29 mouse cellular contexts compared by ENCODE assay signal in the genomic region with DNA sequence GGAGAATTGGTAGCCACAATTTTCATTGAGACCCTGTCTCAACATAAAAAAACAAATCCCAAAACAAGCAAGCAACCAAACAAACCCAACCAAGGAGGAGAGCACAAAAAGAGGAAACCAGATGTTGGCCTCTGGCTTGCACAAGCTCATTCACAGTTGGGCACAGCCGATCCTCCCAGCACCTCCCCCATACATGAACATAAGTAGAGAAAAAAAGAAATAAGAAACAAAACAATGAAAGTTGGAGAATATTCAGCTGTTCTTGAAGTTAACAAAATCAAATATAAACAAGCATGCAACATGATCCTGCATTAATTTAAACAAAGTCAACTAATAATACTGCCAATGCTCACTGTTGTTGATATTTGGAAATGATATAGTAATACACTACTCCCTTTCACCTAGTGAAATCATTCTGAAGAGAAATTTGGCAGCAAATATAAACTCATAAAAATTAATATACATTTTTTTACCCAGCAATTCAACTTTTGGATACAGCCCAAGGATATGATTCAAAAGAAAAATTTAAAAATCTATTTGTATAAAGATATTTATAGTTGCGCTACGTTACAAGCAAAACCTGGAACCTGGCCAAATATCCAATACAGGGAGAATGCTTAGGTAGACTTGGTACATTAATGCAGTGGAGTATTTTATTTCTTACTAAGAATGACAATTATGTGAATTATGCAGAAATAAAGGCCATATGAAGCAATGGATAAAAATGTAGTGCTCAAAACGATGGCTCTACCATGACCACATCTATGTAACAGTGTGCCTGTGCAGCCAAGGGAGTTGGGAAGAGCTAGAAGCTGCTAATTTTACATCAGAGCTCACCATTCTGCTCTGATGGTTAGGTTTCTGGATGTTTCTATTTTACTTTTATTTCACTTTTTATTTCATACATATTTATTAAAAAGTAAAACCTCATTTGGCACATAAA.
DNase-seq lines count a peak whose midpoint lies in the region; ATAC-seq and TF ChIP-seq lines count a peak whose summit lies in the region.
"Had no signal": no experiment of that assay in that cellular context is flagged by ENCODE, and none has a peak within 500 bp of the region (broad histone marks: within the 10 kb centered on the region; RNA-seq: fewer than 3 reads in every experiment).

No protein-coding gene starts in this region.

- no peak overlapping the region for H3K9ac ChIP-seq in forebrain, postnatal 0 days
- H3K9ac ChIP-seq in kidney, postnatal 0 days (ENCODE audit: low read depth, low read length): no peak overlapping the region
- H3K9ac ChIP-seq in midbrain, embryonic 14.5 days (replicated peaks; ENCODE audit: low read length): no peak overlapping the region
- no peak overlapping the region for H3K9ac ChIP-seq in midbrain, embryonic 16.5 days (ENCODE audit: low read depth, low read length)
- H3K9ac ChIP-seq in stomach, embryonic 16.5 days (ENCODE audit: low read length): no peak overlapping the region
- H3K9ac ChIP-seq: embryonic facial prominence, embryonic 15.5 days; heart, embryonic 15.5 days; hindbrain, embryonic 14.5 days; limb, embryonic 12.5 days; liver, embryonic 13.5 days; midbrain, embryonic 13.5 days; neural tube, embryonic 12.5 days had no signal

- H3K27me3 ChIP-seq in forebrain, postnatal 0 days (ENCODE audit: insufficient read depth, low read length): no peaks in the 10 kb centered on the region
- no peaks in the 10 kb centered on the region for H3K27me3 ChIP-seq in forebrain, embryonic 10.5 days (ENCODE audit: poor library complexity, severe bottlenecking)
- H3K27me3 ChIP-seq in kidney, postnatal 0 days (ENCODE audit: insufficient read depth, low read length): no peaks in the 10 kb centered on the region
- no peaks in the 10 kb centered on the region for H3K27me3 ChIP-seq in midbrain, embryonic 14.5 days (ENCODE audit: control insufficient read depth, insufficient read depth, low read length)
- H3K27me3 ChIP-seq in midbrain, embryonic 16.5 days (ENCODE audit: control insufficient read depth, insufficient read depth, low read depth, low read length): no peaks in the 10 kb centered on the region
- no peaks in the 10 kb centered on the region for H3K27me3 ChIP-seq in stomach, embryonic 16.5 days (ENCODE audit: control insufficient read depth, insufficient read depth, low read length)
- H3K27me3 ChIP-seq: embryonic facial prominence, embryonic 15.5 days; heart, embryonic 15.5 days; limb, embryonic 12.5 days; liver, embryonic 13.5 days; megakaryocyte, embryonic 14.5 days; midbrain, embryonic 13.5 days; neural tube, embryonic 12.5 days had no signal

- H3K4me2 ChIP-seq in forebrain, postnatal 0 days (ENCODE audit: low read depth): no peak overlapping the region
- H3K4me2 ChIP-seq in kidney, postnatal 0 days (ENCODE audit: low read length): no peak overlapping the region
- no peak overlapping the region for H3K4me2 ChIP-seq in midbrain, embryonic 14.5 days (ENCODE audit: low read length)
- no peak overlapping the region for H3K4me2 ChIP-seq in midbrain, embryonic 16.5 days (ENCODE audit: low read length)
- H3K4me2 ChIP-seq in stomach, embryonic 16.5 days (ENCODE audit: low read depth, low read length): no peak overlapping the region
- H3K4me2 ChIP-seq: embryonic facial prominence, embryonic 15.5 days; heart, embryonic 15.5 days; hindbrain, embryonic 14.5 days; limb, embryonic 12.5 days; liver, embryonic 13.5 days; midbrain, embryonic 13.5 days; neural tube, embryonic 12.5 days had no signal

- no peak overlapping the region for H3K4me3 ChIP-seq in forebrain, postnatal 0 days (ENCODE audit: low read depth, low read length)
- no peak overlapping the region for H3K4me3 ChIP-seq in forebrain, embryonic 10.5 days
- H3K4me3 ChIP-seq in kidney, postnatal 0 days (replicated peaks; ENCODE audit: low read depth, low read length): no peak overlapping the region
- no peak overlapping the region for H3K4me3 ChIP-seq in midbrain, embryonic 14.5 days (replicated peaks; ENCODE audit: low read depth, low read length)
- H3K4me3 ChIP-seq in midbrain, embryonic 16.5 days (ENCODE audit: low read depth, low read length): no peak overlapping the region
- no peak overlapping the region for H3K4me3 ChIP-seq in stomach, embryonic 16.5 days (replicated peaks; ENCODE audit: low read length)
- H3K4me3 ChIP-seq: embryonic facial prominence, embryonic 15.5 days; heart, adult 2 months; heart, embryonic 15.5 days; layer of hippocampus, adult 2 months; limb, embryonic 12.5 days; liver, embryonic 13.5 days; midbrain, embryonic 13.5 days; neural tube, embryonic 12.5 days had no signal

- H3K36me3 ChIP-seq in forebrain, postnatal 0 days (ENCODE audit: insufficient read depth): no peaks in the 10 kb centered on the region
- no peaks in the 10 kb centered on the region for H3K36me3 ChIP-seq in forebrain, embryonic 10.5 days (replicated peaks)
- no peaks in the 10 kb centered on the region for H3K36me3 ChIP-seq in kidney, postnatal 0 days (ENCODE audit: insufficient read depth, low read length)
- no peaks in the 10 kb centered on the region for H3K36me3 ChIP-seq in midbrain, embryonic 14.5 days (ENCODE audit: control insufficient read depth, insufficient read depth, low read length)
- H3K36me3 ChIP-seq in midbrain, embryonic 16.5 days (ENCODE audit: control insufficient read depth, insufficient read depth, low read length): no peaks in the 10 kb centered on the region
- no peaks in the 10 kb centered on the region for H3K36me3 ChIP-seq in stomach, embryonic 16.5 days (ENCODE audit: control insufficient read depth, insufficient read depth, low read length)
- H3K36me3 ChIP-seq: embryonic facial prominence, embryonic 15.5 days; heart, embryonic 15.5 days; limb, embryonic 12.5 days; liver, embryonic 13.5 days; midbrain, embryonic 13.5 days; neural tube, embryonic 12.5 days had no signal

- DNase-seq in forebrain, postnatal 0 days: peak; percentile 46
- no peak for DNase-seq in forebrain, embryonic 10.5 days (ENCODE audit: extremely low spot score, low spot score)
- peak; percentile 65 for DNase-seq in kidney, postnatal 0 days (ENCODE audit: low spot score)
- no peak for DNase-seq in kidney, adult 8-10 months
- peak; percentile 8 for DNase-seq in midbrain, embryonic 14.5 days
- no peak for DNase-seq in urinary bladder, postnatal 36 days (ENCODE audit: low spot score in 2 of 2)
- DNase-seq: adrenal gland, postnatal 25 days; cerebellum, adult 18-20 months; cerebellum, postnatal 25 days; gastrocnemius, postnatal 36 days; heart, adult 2 months; heart, postnatal 36 days; kidney, postnatal 14 days; layer of hippocampus, postnatal 36 days; liver, embryonic 13.5 days; lung, postnatal 14 days; right cerebral cortex, postnatal 14 days; thymus, postnatal 25 days had no signal

- H3K27ac ChIP-seq in forebrain, postnatal 0 days (ENCODE audit: low read depth, low read length): no peak overlapping the region
- H3K27ac ChIP-seq in forebrain, embryonic 10.5 days: no peak overlapping the region
- H3K27ac ChIP-seq in kidney, postnatal 0 days: no peak overlapping the region
- no peak overlapping the region for H3K27ac ChIP-seq in midbrain, embryonic 14.5 days (replicated peaks; ENCODE audit: low read depth, low read length)
- no peak overlapping the region for H3K27ac ChIP-seq in midbrain, embryonic 16.5 days (ENCODE audit: low read length)
- H3K27ac ChIP-seq in stomach, embryonic 16.5 days (ENCODE audit: low read length): peak overlapping the region; percentile 49; the same call in 1 of the 2 replicates
- H3K27ac ChIP-seq: heart, adult 2 months; hindbrain, embryonic 14.5 days; layer of hippocampus, adult 2 months; limb, embryonic 12.5 days; liver, embryonic 13.5 days; midbrain, embryonic 13.5 days; neural tube, embryonic 12.5 days had no signal

- ATAC-seq in forebrain, postnatal 0 days: no peak
- no peak for ATAC-seq in kidney, postnatal 0 days (replicated peaks; ENCODE audit: low FRiP score, low read depth)
- no peak for ATAC-seq in midbrain, embryonic 14.5 days (ENCODE audit: low FRiP score, low TSS enrichment)
- no peak for ATAC-seq in midbrain, embryonic 16.5 days
- ATAC-seq in stomach, embryonic 16.5 days (ENCODE audit: insufficient read depth, low FRiP score): no peak
- ATAC-seq: inflammation-experienced regulatory T-cells, adult 6 months; midbrain, embryonic 13.5 days had no signal

- TF ChIP-seq CTCF in forebrain, postnatal 0 days (IDR thresholded peaks at IDR 0.05; ENCODE audit: low read depth): no peak
- TF ChIP-seq CTCF in kidney, postnatal 0 days (IDR thresholded peaks at IDR 0.05; ENCODE audit: low read depth): no peak

- H3K9me3 ChIP-seq in forebrain, postnatal 0 days (ENCODE audit: low read length): no peaks in the 10 kb centered on the region
- H3K9me3 ChIP-seq in forebrain, embryonic 10.5 days: no peaks in the 10 kb centered on the region
- H3K9me3 ChIP-seq in kidney, postnatal 0 days (replicated peaks; ENCODE audit: low read length): no peaks in the 10 kb centered on the region
- no peaks in the 10 kb centered on the region for H3K9me3 ChIP-seq in midbrain, embryonic 14.5 days (ENCODE audit: control insufficient read depth, low read length)
- H3K9me3 ChIP-seq in midbrain, embryonic 16.5 days (replicated peaks; ENCODE audit: control insufficient read depth, low read length, poor library complexity, severe bottlenecking): no peaks in the 10 kb centered on the region
- no peaks in the 10 kb centered on the region for H3K9me3 ChIP-seq in stomach, embryonic 16.5 days (replicated peaks; ENCODE audit: control insufficient read depth, low read length)
- H3K9me3 ChIP-seq: embryonic facial prominence, embryonic 15.5 days; heart, embryonic 15.5 days; limb, embryonic 12.5 days; liver, embryonic 13.5 days; megakaryocyte, embryonic 14.5 days; midbrain, embryonic 13.5 days had no signal

- H3K4me1 ChIP-seq in forebrain, postnatal 0 days (ENCODE audit: insufficient read depth): no peaks in the 10 kb centered on the region
- H3K4me1 ChIP-seq in forebrain, embryonic 10.5 days: no peaks in the 10 kb centered on the region
- no peaks in the 10 kb centered on the region for H3K4me1 ChIP-seq in kidney, postnatal 0 days (replicated peaks; ENCODE audit: insufficient read depth, low read length)
- H3K4me1 ChIP-seq in midbrain, embryonic 14.5 days (ENCODE audit: control insufficient read depth, insufficient read depth, low read length): no peaks in the 10 kb centered on the region
- H3K4me1 ChIP-seq in midbrain, embryonic 16.5 days (ENCODE audit: control insufficient read depth, insufficient read depth, low read length): no peaks in the 10 kb centered on the region
- H3K4me1 ChIP-seq in stomach, embryonic 16.5 days (ENCODE audit: control insufficient read depth, insufficient read depth, low read length): peaks cover 4% of the 10 kb centered on the region; the same call in 1 of the 2 replicates
- H3K4me1 ChIP-seq: embryonic facial prominence, embryonic 15.5 days; limb, embryonic 12.5 days; liver, embryonic 13.5 days; midbrain, embryonic 13.5 days; neural tube, embryonic 12.5 days had no signal

- 66% methylated on average over 4 of the region's 4 CpGs for WGBS in forebrain, postnatal 0 days
- 93% methylated on average over 4 of the region's 4 CpGs for WGBS in forebrain, embryonic 10.5 days
- WGBS in kidney, postnatal 0 days: 39% methylated on average over 4 of the region's 4 CpGs
- WGBS in midbrain, embryonic 14.5 days: 88% methylated on average over 4 of the region's 4 CpGs
- WGBS in midbrain, embryonic 16.5 days: 85% methylated on average over 4 of the region's 4 CpGs
- 30% methylated on average over 4 of the region's 4 CpGs for WGBS in stomach, embryonic 16.5 days

Comparison
In these comparisons a context has a peak if more than half of its experiments do, and no peak if none do; other contexts are left out.
1. DNase-seq: peak in forebrain, postnatal 0 days (single experiment), kidney, postnatal 0 days (single experiment) and midbrain, embryonic 14.5 days (single experiment); none in forebrain, embryonic 10.5 days (single experiment), kidney, adult 8-10 months (0 of 2) and urinary bladder, postnatal 36 days (0 of 2).